Mouse (Mus musculus) MEL (cell line): ENCODE measurements around the gene Gm6685. TPM values are rescaled to one million over a fixed set of nuclear protein-coding genes. Genes with fewer than 3 reads are reported as not detected.

Experiments used
- DNase-seq: peaks from one replicate; pipeline ENCODE4 v3.0.0; 2011; ENCODE audit warnings: low read depth, low spot score
- H3K27ac ChIP-seq: 2 replicates; pipeline ENCODE4 v1.5.1; 2012; ENCODE audit warnings: low read depth, mild to moderate bottlenecking, control low read depth, low read length, moderate library complexity; ENCODE audit not compliant: control insufficient read depth
- H3K27me3 ChIP-seq, 2 experiments: fragments of 150-350 bp in 1 of 2; sonication (generic) in 1 of 2; 2 replicates each; pipeline ENCODE4 v1.6.1; 2012; ENCODE audit warnings: low read length in 2 of 2, mild to moderate bottlenecking in 2 of 2, improper control_type of control experiment in 1 of 2, moderate library complexity in 1 of 2; ENCODE audit not compliant: insufficient read depth in 2 of 2, control insufficient read depth in 1 of 2
- H3K36me3 ChIP-seq, 2 experiments: 2 replicates each; pipeline ENCODE4 v1.6.1; 2012 to 2014; ENCODE audit warnings: low read length in 2 of 2, improper control_type of control experiment in 1 of 2, inconsistent platforms in 1 of 2, mild to moderate bottlenecking in 1 of 2; ENCODE audit not compliant: insufficient read depth in 2 of 2, control insufficient read depth in 1 of 2
- H3K4me1 ChIP-seq, 2 experiments: fragments of 150-350 bp in 1 of 2; sonication (generic) in 1 of 2; 2 replicates each; pipeline ENCODE4 v1.6.1; 2012; ENCODE audit warnings: low read length in 2 of 2, improper control_type of control experiment in 1 of 2, mild to moderate bottlenecking in 1 of 2; ENCODE audit not compliant: insufficient read depth in 2 of 2, control insufficient read depth in 1 of 2
- H3K4me3 ChIP-seq, 2 experiments: fragments of 150-350 bp in 1 of 2; sonication (generic) in 1 of 2; 2 replicates each; pipeline ENCODE4 v1.5.1; 2012; ENCODE audit warnings: low read depth in 2 of 2, low read length in 2 of 2, mild to moderate bottlenecking in 2 of 2, moderate library complexity in 2 of 2, control low read depth in 1 of 2, improper control_type of control experiment in 1 of 2; ENCODE audit not compliant: control insufficient read depth in 1 of 2, insufficient read depth in 1 of 2
- H3K79me2 ChIP-seq: 2 replicates; pipeline ENCODE4 v1.6.1; 2012; ENCODE audit warnings: mild to moderate bottlenecking, low read length, moderate library complexity; ENCODE audit not compliant: control insufficient read depth, poor library complexity, insufficient read depth
- H3K9ac ChIP-seq: 2 replicates; pipeline ENCODE4 v1.6.1; 2012; ENCODE audit warnings: low read depth, mild to moderate bottlenecking, control low read depth, low read length, moderate library complexity; ENCODE audit not compliant: control insufficient read depth, poor library complexity, severe bottlenecking
- H3K9me3 ChIP-seq: fragments of 150-350 bp; sonication (generic); replicated peaks from 2 replicates; pipeline ENCODE4 v1.6.1; 2012; ENCODE audit warnings: mild to moderate bottlenecking, low read length, improper control_type of control experiment, moderate library complexity; ENCODE audit not compliant: insufficient read depth
- CHD1 ChIP-seq: IDR thresholded peaks from 2 replicates; pipeline ENCODE4 v1.6.1; 2012; ENCODE audit warnings: low read depth, mild to moderate bottlenecking, inconsistent platforms, low read length, improper control_type of control experiment
- CHD2 ChIP-seq: IDR thresholded peaks from 2 replicates; pipeline ENCODE4 v1.6.1; 2011; ENCODE audit warnings: low read length, improper control_type of control experiment
- CTCF ChIP-seq, 3 experiments: IDR thresholded peaks in 2 of 3; conservative IDR thresholded peaks in 1 of 3; 2 replicates each; pipeline ENCODE4 v1.5.1; 2011 to 2012; ENCODE audit warnings: low read length in 3 of 3, low read depth in 2 of 3, mild to moderate bottlenecking in 2 of 3, improper control_type of control experiment in 1 of 3, inconsistent platforms in 1 of 3, mixed read lengths in 1 of 3, moderate library complexity in 1 of 3; ENCODE audit not compliant: control insufficient read depth in 1 of 3, insufficient read depth in 1 of 3, poor library complexity in 1 of 3, severe bottlenecking in 1 of 3
- E2F4 ChIP-seq: IDR thresholded peaks from 2 replicates; pipeline ENCODE4 v1.6.1; 2011; ENCODE audit warnings: low read depth, low read length, improper control_type of control experiment, borderline replicate concordance
- ELF1 ChIP-seq: IDR thresholded peaks from 2 replicates; pipeline ENCODE4 v1.6.1; 2014; ENCODE audit warnings: low read depth, mild to moderate bottlenecking, inconsistent platforms, low read length, improper control_type of control experiment, moderate library complexity
- EP300 ChIP-seq, 2 experiments: IDR thresholded peaks; 2 replicates each; pipeline ENCODE4 v1.6.1; 2011; ENCODE audit warnings: improper control_type of control experiment in 2 of 2, low read length in 2 of 2, low read depth in 1 of 2, mild to moderate bottlenecking in 1 of 2
- ETS1 ChIP-seq: IDR thresholded peaks from 2 replicates; pipeline ENCODE4 v1.6.1; 2012; ENCODE audit warnings: low read depth, mild to moderate bottlenecking, inconsistent platforms, low read length, improper control_type of control experiment, moderate library complexity
- GABPA ChIP-seq: IDR thresholded peaks from 2 replicates; pipeline ENCODE4 v1.6.1; 2012; ENCODE audit warnings: low read depth, mild to moderate bottlenecking, inconsistent platforms, low read length, improper control_type of control experiment, moderate library complexity
- GATA1 ChIP-seq: IDR thresholded peaks from 2 replicates; pipeline ENCODE4 v1.6.1; 2011; ENCODE audit warnings: low read depth, low read length, improper control_type of control experiment
- JUND ChIP-seq: IDR thresholded peaks from 2 replicates; pipeline ENCODE4 v1.6.1; 2011; ENCODE audit warnings: low read depth, mild to moderate bottlenecking, improper control_type of control experiment, low read length
- KAT2A ChIP-seq: conservative IDR thresholded peaks from 2 replicates; pipeline ENCODE4 v1.6.1; 2012; ENCODE audit warnings: low read depth, low read length, improper control_type of control experiment, inconsistent platforms
- MAFK ChIP-seq: IDR thresholded peaks from 2 replicates; pipeline ENCODE4 v1.6.1; 2011; ENCODE audit warnings: low read depth, mild to moderate bottlenecking, low read length, improper control_type of control experiment, borderline replicate concordance
- MAX ChIP-seq: IDR thresholded peaks from 2 replicates; pipeline ENCODE4 v1.6.1; 2011; ENCODE audit warnings: low read length, improper control_type of control experiment
- MXI1 ChIP-seq: IDR thresholded peaks from 2 replicates; pipeline ENCODE4 v1.6.1; 2011; ENCODE audit warnings: mild to moderate bottlenecking, low read depth, low read length, improper control_type of control experiment
- MYB ChIP-seq: IDR thresholded peaks from 2 replicates; pipeline ENCODE4 v1.6.1; 2011; ENCODE audit warnings: mild to moderate bottlenecking, low read depth, low read length, improper control_type of control experiment
- NELFE ChIP-seq: IDR thresholded peaks from 2 replicates; pipeline ENCODE4 v1.6.1; 2011; ENCODE audit warnings: low read depth, low read length, improper control_type of control experiment
- POLR2AphosphoS2 ChIP-seq: IDR thresholded peaks from 2 replicates; pipeline ENCODE4 v1.6.1; 2011; ENCODE audit warnings: low read length, improper control_type of control experiment
- TAL1 ChIP-seq: IDR thresholded peaks from 2 replicates; pipeline ENCODE4 v1.6.1; 2012; ENCODE audit warnings: mild to moderate bottlenecking, inconsistent platforms, low read length, moderate library complexity, mixed read lengths
- UBTF ChIP-seq: IDR thresholded peaks from 2 replicates; pipeline ENCODE4 v1.6.1; 2012; ENCODE audit warnings: low read depth, mild to moderate bottlenecking, inconsistent platforms, low read length, improper control_type of control experiment, moderate library complexity, borderline replicate concordance; ENCODE audit not compliant: insufficient read depth
- USF1 ChIP-seq: IDR thresholded peaks from 2 replicates; pipeline ENCODE4 v1.6.1; 2014; ENCODE audit warnings: low read depth, mild to moderate bottlenecking, inconsistent platforms, low read length, improper control_type of control experiment, moderate library complexity
- USF2 ChIP-seq, 2 experiments: IDR thresholded peaks; 2 replicates each; pipeline ENCODE4 v1.6.1; 2011 to 2012; ENCODE audit warnings: improper control_type of control experiment in 2 of 2, low read length in 2 of 2, borderline replicate concordance in 1 of 2, inconsistent platforms in 1 of 2, low read depth in 1 of 2, mild to moderate bottlenecking in 1 of 2; ENCODE audit not compliant: insufficient read depth in 1 of 2
- ZC3H11A ChIP-seq: IDR thresholded peaks from 2 replicates; pipeline ENCODE4 v1.6.1; 2012; ENCODE audit warnings: low read depth, mild to moderate bottlenecking, inconsistent platforms, low read length, improper control_type of control experiment
- ZNF384 ChIP-seq: IDR thresholded peaks from 2 replicates; pipeline ENCODE4 v1.6.1; 2012; ENCODE audit warnings: low read depth, mild to moderate bottlenecking, inconsistent platforms, low read length, improper control_type of control experiment
- polyA plus RNA-seq, 2 experiments: library from polyadenylated mRNA; stranded (reverse) in 1 of 2; unstranded in 1 of 2; fragments of >175 nt in 1 of 2; fragments of >200 nt in 1 of 2; gene quantifications; 2 replicates each; pipeline versions ENCODE4 v1.2.1 to v1.2.4; 2012; ENCODE audit warnings: low replicate concordance in 2 of 2, low read depth in 1 of 2; ENCODE audit not compliant: insufficient read length in 2 of 2, insufficient read depth in 1 of 2, missing spikeins in 1 of 2
- total RNA-seq: library from RNA; depleted of rRNA; stranded (reverse); fragments of 300-350 nt; gene quantifications from 2 replicates; pipeline ENCODE4 v1.2.3, GENCODE M21; 2012

The Gm6685 gene
- total and polyA plus RNA-seq, 3 experiments: 7.9 to 9.9 TPM; not detected in 1

GRCm38 (mm10) chr11:28313396-28313795 lies 26.3 kb downstream of the Gm6685 start:
- H3K27ac ChIP-seq: no peak overlapping the region
- no peak overlapping the region for H3K4me3 ChIP-seq
- TF ChIP-seq TAL1 (no peak), E2F4 (no peak), MXI1 (no peak), ELF1 (no peak), UBTF (no peak), MAFK (no peak), ETS1 (no peak), ZC3H11A (no peak), USF1 (no peak), EP300 (IDR thresholded peaks at IDR 0.05; ENCODE audit: low read depth in 1 of 2, low read length in 2 of 2) (no peak), JUND (no peak), POLR2AphosphoS2 (no peak), CTCF (IDR thresholded peaks at IDR 0.05 in 2 of 3, conservative IDR thresholded peaks at IDR 0.05 in 1 of 3; ENCODE audit: control insufficient read depth in 1 of 3, insufficient read depth in 1 of 3, low read depth in 2 of 3, low read length in 3 of 3, poor library complexity in 1 of 3, severe bottlenecking in 1 of 3) (no peak), GABPA (no peak), USF2 (IDR thresholded peaks at IDR 0.05; ENCODE audit: borderline replicate concordance in 1 of 2, insufficient read depth in 1 of 2, low read depth in 1 of 2, low read length in 2 of 2) (no peak), CHD1 (no peak), GATA1 (no peak), MAX (no peak)
- TF ChIP-seq, all 39 proteins: peak for 0
- Histone ChIP-seq H3K27me3 (no peaks in the 10 kb centered on the region), H3K9ac (no peak overlapping the region), H3K36me3 (no peaks in the 10 kb centered on the region), H3K9me3 (no peaks in the 10 kb centered on the region), H3K79me2 (no peaks in the 10 kb centered on the region), H3K4me1 (no peaks in the 10 kb centered on the region)
- DNase-seq: no peak

DNA sequence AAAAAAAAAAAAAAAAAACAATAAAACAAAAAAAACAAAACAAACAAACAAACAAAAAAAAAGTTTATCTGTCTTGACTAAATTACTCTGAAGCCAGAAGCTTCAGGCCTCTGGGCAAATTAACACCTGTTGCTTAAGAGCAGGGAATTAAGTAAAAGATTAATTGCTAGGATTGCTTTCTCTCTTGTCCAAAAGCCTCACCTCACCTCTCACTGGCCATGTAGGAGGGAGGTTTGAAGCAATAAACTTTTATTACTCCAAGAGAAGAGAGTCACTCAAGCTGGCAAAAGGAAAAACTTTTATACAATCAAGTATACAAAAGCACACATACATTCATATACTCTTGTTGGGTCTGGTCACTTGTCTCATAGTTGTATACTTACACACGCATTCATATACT lies 31.9 kb downstream of the Gm6685 start:
- H3K36me3 ChIP-seq: no peaks in the 10 kb centered on the region
- H3K9me3 ChIP-seq: no peaks in the 10 kb centered on the region
- no peak overlapping the region for H3K27ac ChIP-seq
- no peak overlapping the region for H3K9ac ChIP-seq
- no peak overlapping the region for H3K4me3 ChIP-seq
- H3K4me1 ChIP-seq: no peaks in the 10 kb centered on the region
- no peaks in the 10 kb centered on the region for H3K27me3 ChIP-seq
- TF ChIP-seq UBTF (no peak), GATA1 (no peak), ZC3H11A (no peak), KAT2A (no peak), NELFE (no peak), CTCF (IDR thresholded peaks at IDR 0.05 in 2 of 3, conservative IDR thresholded peaks at IDR 0.05 in 1 of 3; ENCODE audit: control insufficient read depth in 1 of 3, insufficient read depth in 1 of 3, low read depth in 2 of 3, low read length in 3 of 3, poor library complexity in 1 of 3, severe bottlenecking in 1 of 3) (no peak), MYB (no peak), ZNF384 (no peak), CHD2 (no peak)
- no peaks in the 10 kb centered on the region for H3K79me2 ChIP-seq
- DNase-seq: no peak
